Mouse (Mus musculus) gastrocnemius, postnatal 36 days (tissue): ENCODE results near the gene Mfsd4b2. TPM values are rescaled to one million over a fixed set of nuclear protein-coding genes. Genes with fewer than 3 reads are reported as not detected.
"Not testable (repeated sequence)": the region's sequence is repeated elsewhere in the genome, so short reads cannot be mapped to it uniquely, and the experiment has no call there.

Experiments
- DNase-seq, 2 experiments: peaks; one replicate each; pipeline ENCODE4 v3.0.0; 2022
- intact Hi-C: fragments of 180-260 bp; cut with DNase I; formaldehyde crosslinking; loops from one replicate; pipeline ENCODE4 v1.15.1; 2025
- long read RNA-seq, 2 experiments: library from polyadenylated mRNA; stranded (forward); transcript quantifications; one replicate each; pipeline ENCODE4 v2.0.0; 2021
- total RNA-seq, 2 experiments: library from RNA; stranded (reverse); gene quantifications; 2 replicates each; pipeline ENCODE4 v1.2.3; 2021

The Mfsd4b2 gene
- total RNA-seq = under 1 TPM; 0.10 to 0.22 TPM
- long read RNA-seq, experiment 1 = 0 reads
- long read RNA-seq, experiment 2 = 0 reads

GRCm38 (mm10) chr10:39926616-39927139, at the start of gene Mfsd4b2:
TSS of gene Mfsd4b2 (minus strand) at chr10:39926923.
- DNase-seq = peak in 1 of 2 experiments; percentile 10
- intact Hi-C loops = no loop called here

GRCm38 (mm10) chr10:39975771-39976170, 49.0 kb upstream of the Mfsd4b2 start:
- intact Hi-C loops = no loop called here
- no peak for DNase-seq

DNA sequence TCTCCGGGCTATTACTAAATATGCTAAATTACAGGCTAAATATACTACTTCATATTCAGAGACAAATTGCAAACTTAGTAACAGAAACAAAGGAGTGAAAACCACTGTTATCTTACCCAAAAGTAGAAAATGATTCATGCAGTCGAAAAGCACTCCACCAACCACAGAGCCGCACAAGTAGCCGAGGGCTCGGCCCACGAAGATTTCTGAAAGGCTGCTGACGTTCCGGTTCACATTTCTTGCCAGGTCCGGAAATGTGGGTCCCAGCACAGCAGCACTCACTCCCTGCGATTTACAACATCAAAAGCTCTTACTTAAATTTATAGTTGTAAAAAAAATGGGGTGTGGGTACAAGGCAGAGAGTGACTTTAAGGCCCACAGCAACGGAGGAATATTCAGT, 48.3 kb upstream of the Mfsd4b2 start:
- DNase-seq = no peak
- intact Hi-C loops = no loop called here

- DNase-seq = no peak
- intact Hi-C loops = no loop called here
Measured at GRCm38 (mm10) chr10:39967512-39967911, 40.8 kb upstream of the Mfsd4b2 start.

GRCm38 (mm10) chr10:39961906-39962305, 35.2 kb upstream of the Mfsd4b2 start:
- intact Hi-C loops = loop anchor here (5.0 kb wide), 2 partner anchors 65 to 250 kb away; partner anchors contain the start of gene Mfsd4b4
- no peak for DNase-seq

DNA sequence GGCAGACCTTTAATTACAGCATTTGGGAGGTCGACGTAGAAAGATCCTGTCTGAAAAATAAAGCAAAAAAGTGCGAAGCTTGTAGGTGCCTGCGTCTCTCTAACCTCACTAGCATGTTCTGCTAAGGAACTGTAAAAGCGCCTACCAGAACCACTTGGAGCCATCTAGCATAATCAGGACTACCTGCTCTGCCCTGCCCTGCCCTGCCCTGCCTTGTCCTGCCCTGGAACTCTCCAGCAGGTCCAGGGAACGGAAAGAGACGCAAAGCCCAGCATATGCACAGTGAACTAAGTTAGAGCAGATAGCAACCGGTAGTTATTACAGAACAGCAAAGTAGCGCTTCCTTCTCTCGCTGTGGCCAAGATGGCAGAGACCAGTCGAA, 33.7 kb upstream of the Mfsd4b2 start:
- intact Hi-C loops = loop anchor here (5.0 kb wide), 2 partner anchors 63 to 252 kb away; partner anchors contain the start of gene Mfsd4b4
- DNase-seq = no peak

- DNase-seq = peak; percentile 94
- intact Hi-C loops = loop anchor here (5.0 kb wide), 3 partner anchors 63 to 252 kb away; partner anchors contain the start of genes Mfsd4b1 and Mfsd4b4
Measured at GRCm38 (mm10) chr10:39959761-39960440, 33.2 kb upstream of the Mfsd4b2 start, which contains the start of gene Mfsd4b3. TSS of gene Mfsd4b3 (minus strand) at chr10:39960153.

DNA sequence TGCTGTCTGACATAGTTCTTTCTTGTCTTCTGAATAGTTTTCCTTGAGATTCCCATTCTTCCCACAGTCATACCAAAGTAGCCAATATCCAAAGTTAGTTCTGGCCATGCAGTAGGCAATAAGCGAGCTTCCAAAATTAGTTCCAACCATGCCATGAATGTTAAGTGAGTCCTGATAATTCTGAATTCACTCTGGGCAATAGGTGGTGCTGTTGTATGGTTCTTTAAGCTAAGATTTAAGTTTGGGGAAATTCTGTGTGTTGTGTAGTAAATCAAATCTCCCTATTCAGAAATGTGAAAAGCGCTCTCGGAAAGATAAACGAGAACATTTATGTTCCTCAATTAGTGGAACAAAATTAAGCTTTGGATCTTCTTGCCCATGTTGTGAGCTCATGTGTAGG, 31.5 kb upstream of the Mfsd4b2 start:
- DNase-seq = no peak
- intact Hi-C loops = loop anchor here (5.0 kb wide), 1 partner anchor 69 kb away; the partner anchor contains the start of gene Mfsd4b1

DNA sequence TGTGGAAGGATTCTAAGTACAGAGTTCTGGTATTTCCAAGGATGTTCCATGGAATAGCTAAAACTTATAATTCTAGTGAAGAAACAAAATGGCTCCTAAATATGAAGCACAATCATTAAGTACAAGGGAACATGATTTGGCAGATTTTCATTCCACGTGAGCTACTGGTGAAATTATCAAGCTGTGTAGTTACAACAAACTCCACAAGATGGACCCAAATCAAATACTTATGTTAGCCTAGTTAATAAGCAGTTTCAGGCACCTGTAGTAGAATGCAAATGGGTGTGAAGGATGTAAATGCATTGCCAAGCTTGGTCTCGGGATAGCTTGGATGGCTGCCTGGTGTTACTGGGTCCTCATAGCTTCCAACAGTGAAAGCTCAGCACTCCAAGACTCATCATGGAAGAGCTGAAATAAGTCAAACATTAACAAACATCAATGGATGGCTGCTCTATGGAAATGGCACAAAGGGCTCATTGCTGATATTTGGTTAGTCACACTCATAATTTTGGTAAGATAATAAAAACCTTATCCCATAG, 29.7 kb upstream of the Mfsd4b2 start:
- DNase-seq = no peak
- intact Hi-C loops = loop anchor here (5.0 kb wide), 1 partner anchor 71 kb away; the partner anchor contains the start of gene Mfsd4b1

GRCm38 (mm10) chr10:39955163-39955562, 28.4 kb upstream of the Mfsd4b2 start:
- intact Hi-C loops = loop anchor here (5.0 kb wide), 1 partner anchor 72 kb away; the partner anchor contains the start of gene Mfsd4b1
- no peak for DNase-seq

GRCm38 (mm10) chr10:39949377-39949954, 22.7 kb upstream of the Mfsd4b2 start:
- no peak for DNase-seq

DNA sequence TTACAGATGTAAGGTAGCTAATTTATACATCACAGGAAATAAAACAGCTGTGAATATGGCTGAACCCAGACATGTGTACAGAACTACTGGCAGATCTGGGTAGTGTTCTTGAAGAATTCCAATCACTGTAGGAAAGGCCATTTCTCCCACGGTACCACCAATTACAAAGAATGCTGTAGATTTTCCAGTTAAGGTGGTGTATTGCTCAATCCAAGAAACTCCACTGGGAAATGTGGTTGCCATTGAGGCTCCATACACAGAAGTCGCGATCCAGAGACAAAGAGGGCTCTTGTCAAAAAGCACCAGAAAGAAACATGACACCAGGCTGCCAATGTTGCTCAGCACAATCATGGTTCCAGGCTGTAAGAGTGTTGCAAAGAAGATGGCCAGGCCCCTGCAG, 20.5 kb upstream of the Mfsd4b2 start:
- intact Hi-C loops, DNase-seq: not testable (repeated sequence)

More at GRCm38 (mm10) chr10:39949377-39949954, 22.7 kb upstream of the Mfsd4b2 start:
- intact Hi-C loops = no loop called here

DNA sequence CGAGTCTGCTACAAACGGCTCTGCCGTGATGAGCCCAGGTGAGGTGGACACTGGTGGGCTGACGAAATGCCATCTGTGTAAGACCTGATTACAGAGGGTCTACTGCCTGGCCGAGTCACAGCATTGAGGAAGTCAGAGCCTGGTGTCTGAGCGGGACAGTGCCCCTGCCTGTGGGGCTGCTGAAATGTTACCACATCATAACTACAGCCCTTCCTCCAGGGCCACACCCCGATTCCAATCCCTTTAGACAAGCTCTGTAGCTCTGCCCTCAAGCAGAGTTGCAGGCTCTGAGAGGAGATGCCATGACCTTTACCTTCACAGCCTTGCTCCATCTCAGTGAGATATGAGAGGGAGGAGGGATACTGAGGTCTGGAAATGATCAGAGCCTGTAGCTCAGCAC, 9.8 kb upstream of the Mfsd4b2 start:
- intact Hi-C loops = no loop called here
- no peak for DNase-seq

DNA sequence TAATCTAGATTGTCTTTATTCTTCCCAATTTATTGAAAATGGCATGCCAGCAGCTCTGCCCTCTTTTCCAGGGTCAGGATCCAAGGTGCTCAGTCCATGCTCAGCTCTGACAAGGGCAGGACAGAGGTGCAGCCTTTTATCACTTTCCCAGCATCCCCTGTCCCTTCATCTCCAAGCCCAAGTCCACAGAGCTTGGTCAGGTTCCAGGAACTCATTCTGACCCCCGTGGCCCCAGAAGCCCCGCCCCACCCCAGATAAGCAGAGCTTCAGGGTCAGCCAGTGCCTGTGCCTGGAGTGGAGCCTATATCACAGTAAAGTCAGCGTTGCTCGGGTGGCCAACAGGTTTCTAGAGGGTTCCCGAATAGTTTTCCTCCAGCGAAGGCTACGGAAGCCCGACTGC, 2.2 kb downstream of the Mfsd4b2 start:
- DNase-seq, intact Hi-C loops: not testable (repeated sequence)

GRCm38 (mm10) chr10:39912616-39913015, 14.1 kb downstream of the Mfsd4b2 start:
- no peak for DNase-seq
- intact Hi-C loops = no loop called here

- intact Hi-C loops = no loop called here
- DNase-seq = no peak
Measured at GRCm38 (mm10) chr10:39908768-39909441, 17.8 kb downstream of the Mfsd4b2 start.

- no peak for DNase-seq
- intact Hi-C loops = no loop called here
Measured at GRCm38 (mm10) chr10:39906799-39907658, 19.7 kb downstream of the Mfsd4b2 start.

DNA sequence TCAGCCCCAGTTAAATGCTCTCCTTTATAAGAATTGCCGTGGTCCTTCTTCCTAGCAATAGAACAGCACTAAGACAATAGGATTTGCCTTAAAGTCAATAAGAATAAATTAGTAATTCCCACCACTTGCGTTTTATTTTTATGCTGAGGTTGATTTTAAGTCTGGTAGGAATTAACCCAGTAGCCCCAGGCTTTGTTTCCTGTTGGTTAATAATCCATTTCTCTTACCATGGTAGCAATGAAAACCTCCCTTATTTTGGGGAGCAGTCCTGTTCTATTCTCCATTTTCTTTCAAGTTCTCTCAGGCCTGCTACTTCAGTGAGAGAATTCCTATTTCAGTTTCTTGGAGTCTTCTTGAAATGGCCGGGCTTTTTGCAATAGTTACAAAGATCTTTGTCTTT, 22.5 kb downstream of the Mfsd4b2 start:
- intact Hi-C loops = no loop called here

DNA sequence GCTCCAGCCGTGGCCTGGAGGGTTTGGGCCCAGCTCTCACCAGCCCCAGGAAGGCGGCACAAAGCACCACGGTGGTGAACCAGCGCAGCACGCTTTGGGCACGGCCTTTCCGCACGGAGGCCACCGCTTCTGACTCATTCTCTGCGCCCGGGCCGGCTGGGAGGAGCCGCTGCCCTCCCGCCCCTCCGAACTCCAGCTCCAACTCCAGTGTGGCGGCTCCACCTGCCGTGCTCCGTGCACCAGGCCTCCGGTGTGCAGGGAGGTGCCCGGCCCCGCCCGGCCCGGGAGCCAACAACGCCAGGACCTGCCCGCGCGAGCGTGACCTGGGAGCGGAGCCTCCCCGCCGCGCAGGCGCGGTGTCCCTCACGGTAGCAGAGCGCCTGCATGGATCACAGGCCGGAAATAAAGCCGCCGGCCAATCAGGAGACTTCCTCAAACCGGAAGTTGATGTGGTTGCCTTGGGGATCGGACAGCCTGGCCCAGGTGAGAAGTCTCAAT, 27.8 kb downstream of the Mfsd4b2 start, which contains the start of gene Mfsd4b4:
Gene Mfsd4b4 (minus strand): TSS at position 365 of the 498 bp plus-strand sequence.
- DNase-seq = peak; percentile 74 to 77
- intact Hi-C loops = loop anchor here (5.0 kb wide), 1 partner anchor 63 kb away; the partner anchor contains the start of gene Mfsd4b3

More for the DNA sequence above, 22.5 kb downstream of the Mfsd4b2 start:
- no peak for DNase-seq
